Mouse (Mus musculus) ES-E14 (cell line): ENCODE results near the gene Prx. TPM values are rescaled to one million over a fixed set of nuclear protein-coding genes. Genes with fewer than 3 reads are reported as not detected.

Experiments used
- DNase-seq: peaks from one replicate; pipeline ENCODE4 v3.0.0-alpha.2; 2013; ENCODE audit warnings: low read depth, low spot score
- H3K27ac ChIP-seq: 2 replicates; pipeline ENCODE4 v1.5.1; 2012; ENCODE audit warnings: low read depth, mild to moderate bottlenecking, low read length, moderate library complexity, mixed read lengths; ENCODE audit not compliant: poor library complexity, insufficient read depth, severe bottlenecking
- H3K36me3 ChIP-seq: 2 replicates; pipeline ENCODE4 v1.6.1; 2012; ENCODE audit warnings: mild to moderate bottlenecking, low read length, moderate library complexity, mixed read lengths; ENCODE audit not compliant: control insufficient read depth, poor library complexity, insufficient read depth, severe bottlenecking
- H3K4me1 ChIP-seq, 2 experiments: fragments of 150-350 bp in 1 of 2; sonication (generic) in 1 of 2; 2 replicates each; pipeline ENCODE4 v1.6.1; 2012; ENCODE audit warnings: low read length in 2 of 2, mild to moderate bottlenecking in 1 of 2, mixed read lengths in 1 of 2; ENCODE audit not compliant: control insufficient read depth in 2 of 2, insufficient read depth in 2 of 2, poor library complexity in 1 of 2
- H3K4me3 ChIP-seq, 2 experiments: fragments of 150-350 bp in 1 of 2; sonication (generic) in 1 of 2; 2 replicates each; pipeline ENCODE4 v1.5.1; 2012; ENCODE audit warnings: low read length in 2 of 2, low read depth in 1 of 2, mild to moderate bottlenecking in 1 of 2, mixed read lengths in 1 of 2; ENCODE audit not compliant: insufficient read depth in 1 of 2, poor library complexity in 1 of 2, severe bottlenecking in 1 of 2
- H3K9ac ChIP-seq: 2 replicates; pipeline ENCODE4 v1.6.1; 2012; ENCODE audit warnings: low read depth, mild to moderate bottlenecking, low read length, mixed read lengths; ENCODE audit not compliant: poor library complexity, insufficient read depth, severe bottlenecking
- H3K9me3 ChIP-seq: fragments of 150-350 bp; sonication (generic); 2 replicates; pipeline ENCODE4 v1.6.1; 2012; ENCODE audit warnings: low read depth, mild to moderate bottlenecking, low read length; ENCODE audit not compliant: control insufficient read depth, insufficient read depth
- CHD2 ChIP-seq: IDR thresholded peaks from 2 replicates; pipeline ENCODE4 v1.6.1; 2014; ENCODE audit warnings: mild to moderate bottlenecking, low read depth, low read length, inconsistent platforms
- HCFC1 ChIP-seq: IDR thresholded peaks from 2 replicates; pipeline ENCODE4 v1.6.1; 2012; ENCODE audit warnings: low read length, inconsistent platforms, borderline replicate concordance; ENCODE audit not compliant: insufficient read depth
- MAFK ChIP-seq: IDR thresholded peaks from 2 replicates; pipeline ENCODE4 v1.6.1; 2014; ENCODE audit warnings: mild to moderate bottlenecking, low read depth, low read length, inconsistent platforms; ENCODE audit not compliant: insufficient read depth
- ZC3H11A ChIP-seq: IDR thresholded peaks from 2 replicates; pipeline ENCODE4 v1.6.1; 2012; ENCODE audit warnings: low read depth, mild to moderate bottlenecking, inconsistent platforms, low read length, borderline replicate concordance
- ZNF384 ChIP-seq: IDR thresholded peaks from 2 replicates; pipeline ENCODE4 v1.6.1; 2012; ENCODE audit warnings: low read depth, low read length, inconsistent platforms
- in situ Hi-C, 2 experiments: fragments of 600-800 bp; cut with MboI; formaldehyde crosslinking; loops; one replicate each; pipeline ENCODE4 v1.15.1; 2025; ENCODE audit warnings: low sequenced_read_pairs in 2 of 2, inconsistent platforms in 1 of 2; ENCODE audit not compliant: unreplicated experiment in 2 of 2
- total RNA-seq: library from RNA; depleted of rRNA; stranded (reverse); fragments of 300-350 nt; gene quantifications from 2 replicates; pipeline ENCODE4 v1.2.3, GENCODE M21; 2012; rRNA removed

Prx gene
- total RNA-seq, 1 experiment, result 10.0 TPM

DNA sequence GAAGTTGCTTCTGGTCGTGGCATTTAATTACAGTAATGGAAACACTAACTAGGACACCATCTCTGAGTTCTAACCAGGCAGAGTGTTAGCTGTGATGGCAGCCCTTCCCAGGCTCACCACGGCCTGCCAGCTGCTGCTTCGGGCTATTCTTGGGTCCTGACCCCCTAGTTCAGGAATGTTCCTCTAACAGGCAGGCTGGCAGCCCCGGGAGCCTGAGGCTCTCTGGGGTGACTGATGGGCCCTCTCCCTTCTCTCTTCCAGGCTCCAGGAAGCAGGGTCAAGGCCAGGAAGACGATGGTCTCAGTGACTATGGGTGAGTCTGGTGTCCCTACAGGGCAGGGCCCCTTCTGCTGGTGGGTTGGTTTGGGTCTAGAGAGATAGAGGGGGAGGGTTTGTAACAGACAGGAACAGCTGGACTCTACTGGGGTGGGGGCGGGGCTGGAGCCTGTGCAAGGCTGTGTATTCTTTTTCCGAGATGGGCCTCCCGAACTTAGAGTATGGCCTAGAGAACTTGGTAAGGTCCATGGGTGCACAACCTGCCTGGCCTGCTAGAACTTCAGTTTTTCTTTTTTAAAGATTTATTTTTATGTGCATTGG lies 61.3 kb downstream of the Prx start:
- Histone ChIP-seq H3K9me3 (no peaks in the 10 kb centered on the region), H3K27ac (no peak overlapping the region), H3K4me3 (no peak overlapping the region), H3K36me3 (peaks cover 41% of the 10 kb centered on the region), H3K9ac (0 out of 2 replicates have a peak overlapping the region, but pooled peaks have one; percentile 4), H3K4me1 (peaks cover 5 to 12% of the 10 kb centered on the region in 2 experiments; a peak in 3 of 4 replicates)
- TF ChIP-seq ZC3H11A, result no peak
- no peak for TF ChIP-seq ZNF384
- no peak for TF ChIP-seq HCFC1
- no peak for TF ChIP-seq CHD2
- no peak for TF ChIP-seq MAFK
- in situ Hi-C loops, result no loop called here
- DNase-seq, result no peak

DNA sequence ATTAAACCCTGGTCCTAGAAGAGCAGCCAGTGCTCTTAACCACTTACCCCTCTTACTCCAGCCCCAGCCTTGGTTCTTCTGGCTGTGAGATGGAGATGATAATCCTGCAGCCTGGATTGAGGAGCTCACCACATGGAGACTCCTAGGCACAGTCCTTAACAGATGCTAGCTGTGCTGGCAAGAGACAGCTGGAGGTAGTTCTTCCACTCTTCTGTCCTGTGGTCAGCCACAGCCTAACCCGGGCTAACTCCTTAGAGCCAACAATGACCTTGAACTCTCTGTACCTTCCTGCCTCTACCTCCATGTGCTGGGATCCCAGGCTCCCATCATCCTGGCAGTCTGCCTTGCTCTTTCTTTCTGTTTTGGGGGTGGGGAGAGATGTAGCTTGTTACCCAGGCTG lies 61.9 kb downstream of the Prx start:
- in situ Hi-C loops, result no loop called here
- Histone ChIP-seq H3K27ac (no peak overlapping the region), H3K36me3 (peaks cover 40% of the 10 kb centered on the region), H3K4me1 (peaks cover 5 to 9% of the 10 kb centered on the region in 2 experiments; a peak in 3 of 4 replicates), H3K4me3 (no peak overlapping the region), H3K9me3 (no peaks in the 10 kb centered on the region), H3K9ac (no peak overlapping the region)
- no peak for DNase-seq
- TF ChIP-seq HCFC1 (no peak), CHD2 (no peak), ZC3H11A (no peak), MAFK (no peak), ZNF384 (no peak)

Other genes starting within 250 kb of the Prx start
- gene Numbl, start 240.9 kb upstream of the Prx start, total RNA-seq, result 11.9 and 14.1 TPM in 2 replicates
- 65.8 and 114 TPM in 2 replicates for gene Ltbp4, start 161.6 kb upstream of the Prx start, total RNA-seq
- 28.8 and 45.5 TPM in 2 replicates for gene Shkbp1, start 143.3 kb upstream of the Prx start, total RNA-seq
- 1.4 and 1.5 TPM in 2 replicates for gene Gm20479, start 141.9 kb upstream of the Prx start, total RNA-seq
- gene Sptbn4, start 51.6 kb upstream of the Prx start, total RNA-seq, result 9.1 and 18.6 TPM in 2 replicates
- gene Blvrb, start 51.3 kb upstream of the Prx start, total RNA-seq, result 22.0 and 29.6 TPM in 2 replicates
- gene Sertad3, start 25.6 kb upstream of the Prx start, total RNA-seq, result 5.4 and 6.2 TPM in 2 replicates
- 13.1 and 25.1 TPM in 2 replicates for gene Sertad1, start 12.4 kb upstream of the Prx start, total RNA-seq
- gene Hipk4, start 23.9 kb downstream of the Prx start, total RNA-seq, result 1.7 and 2.1 TPM in 2 replicates
- 77.9 and 128 TPM in 2 replicates for gene Pld3, start 53.9 kb downstream of the Prx start, total RNA-seq
- 12.6 and 15.9 TPM in 2 replicates for gene 2310022A10Rik, start 53.9 kb downstream of the Prx start, total RNA-seq
- gene Akt2, start 92.2 kb downstream of the Prx start, total RNA-seq, result 42.2 and 44.8 TPM in 2 replicates
- 0.54 and 0.74 TPM in 2 replicates for gene Ttc9b, start 154.6 kb downstream of the Prx start, total RNA-seq
- gene Map3k10, start 175.3 kb downstream of the Prx start, total RNA-seq, result 20.2 and 21.6 TPM in 2 replicates
- 5.3 and 6.6 TPM in 2 replicates for gene Zfp607b, start 190.0 kb downstream of the Prx start, total RNA-seq
- gene Zfp60, start 232.1 kb downstream of the Prx start, total RNA-seq, result 11.0 and 12.0 TPM in 2 replicates